Mouse (Mus musculus) midbrain, embryonic 14.5 days (tissue): Measurements from ENCODE around the gene Fam53a. TPM values are rescaled to one million over a fixed set of nuclear protein-coding genes. Genes with fewer than 3 reads are reported as not detected.

Experiments
- ATAC-seq: fragments of 200-750 bp; cut with Nextera tagmentation; 2 replicates; pipeline ENCODE4 v1.8.0; 2017; ENCODE audit warnings: moderate number of reproducible peaks, moderate library complexity; ENCODE audit not compliant: low FRiP score, low TSS enrichment
- DNase-seq: peaks from one replicate; pipeline ENCODE4 v3.0.0-alpha.2; 2015
- H3K27ac ChIP-seq: fragments of 300-500 bp; sonication (generic); replicated peaks from 2 replicates; pipeline ENCODE4 v1.5.1; 2014; ENCODE audit warnings: mild to moderate bottlenecking, low read depth, low read length, moderate library complexity
- H3K27me3 ChIP-seq: fragments of 300-500 bp; sonication (generic); 2 replicates; pipeline ENCODE4 v1.6.1; 2014; ENCODE audit warnings: low read length, control low read depth, mixed read lengths; ENCODE audit not compliant: control insufficient read depth, insufficient read depth
- H3K36me3 ChIP-seq: fragments of 300-500 bp; sonication (generic); 2 replicates; pipeline ENCODE4 v1.6.1; 2014; ENCODE audit warnings: low read length, control low read depth; ENCODE audit not compliant: control insufficient read depth, insufficient read depth
- H3K4me1 ChIP-seq: fragments of 300-500 bp; sonication (generic); 2 replicates; pipeline ENCODE4 v1.6.1; 2014; ENCODE audit warnings: mild to moderate bottlenecking, antibody characterized with exemption, low read length, control low read depth; ENCODE audit not compliant: control insufficient read depth, insufficient read depth
- H3K4me2 ChIP-seq: fragments of 300-500 bp; sonication (generic); 2 replicates; pipeline ENCODE4 v1.6.1; 2014; ENCODE audit warnings: mild to moderate bottlenecking, low read length, moderate library complexity
- H3K4me3 ChIP-seq: fragments of 300-500 bp; sonication (generic); replicated peaks from 2 replicates; pipeline ENCODE4 v1.5.1; 2014; ENCODE audit warnings: low read depth, low read length
- H3K9ac ChIP-seq: fragments of 300-500 bp; sonication (generic); replicated peaks from 2 replicates; pipeline ENCODE4 v1.6.1; 2014; ENCODE audit warnings: mild to moderate bottlenecking, low read length, moderate library complexity
- H3K9me3 ChIP-seq: fragments of 300-500 bp; sonication (generic); 2 replicates; pipeline ENCODE4 v1.6.1; 2016; ENCODE audit warnings: low read length, control low read depth, mixed read lengths; ENCODE audit not compliant: control insufficient read depth
- WGBS: fragments of 180-500 bp; shearing (Covaris S2); extraction: QIAGEN DNeasy Blood & Tissue Kit; methylation state at CpG from one replicate; pipeline ENCODE4 v1.1.7; 2014; 5-methylcytosine and 5-hydroxymethylcytosine counted together
- polyA plus RNA-seq: library from polyadenylated mRNA; unstranded; fragments of >200 nt; fragmentation: Nextera tagmentation; extraction: Ambion mirVana; gene quantifications from 2 replicates; pipeline ENCODE4 v1.2.1, GENCODE M21; 2014

Fam53a gene
- polyA plus RNA-seq, 1 experiment from 2014 or later = 35.4 TPM

DNA sequence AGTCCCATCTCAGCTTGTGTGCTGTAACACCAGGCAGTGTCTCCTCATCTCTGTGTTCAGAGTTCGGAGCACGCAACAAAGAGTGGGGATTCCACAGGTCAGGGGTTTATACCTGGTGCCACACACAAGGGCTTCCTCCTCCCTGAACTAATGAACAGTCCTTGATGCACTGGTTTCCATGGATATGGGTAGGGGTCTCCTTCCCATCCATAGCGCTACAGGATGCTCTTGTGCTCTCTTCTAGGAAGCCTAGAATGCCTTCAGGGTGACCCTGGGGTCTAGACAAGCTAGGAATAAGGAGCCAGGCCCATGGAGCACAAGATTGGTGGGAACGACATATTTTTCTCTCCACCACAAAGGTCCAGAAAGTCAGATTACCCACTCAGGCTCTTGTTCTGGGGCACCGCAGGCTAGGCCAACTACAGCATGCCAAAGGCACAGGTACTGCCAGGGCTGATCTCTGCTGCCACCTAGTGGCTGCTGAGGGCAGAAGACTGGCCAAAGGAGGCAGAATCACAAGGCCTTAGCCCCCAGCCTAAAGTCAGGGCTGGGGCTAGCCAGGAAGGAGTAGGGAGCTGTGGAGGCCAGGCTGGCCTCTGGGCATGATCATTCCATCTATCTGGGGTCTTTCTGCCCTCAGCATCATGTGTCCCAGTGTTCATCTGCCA is 40.1 kb downstream of the Fam53a start:
- ATAC-seq (peak; percentile 66; the same call in 1 of the 2 replicates), DNase-seq (peak; percentile 92)
- Histone ChIP-seq H3K4me2 (no peak overlapping the region), H3K4me1 (no peaks in the 10 kb centered on the region), H3K27ac (no peak overlapping the region), H3K9ac (0 out of 2 replicates have a peak overlapping the region, but pooled peaks have one; percentile 4), H3K4me3 (no peak overlapping the region), H3K9me3 (no peaks in the 10 kb centered on the region), H3K36me3 (no peaks in the 10 kb centered on the region), H3K27me3 (no peaks in the 10 kb centered on the region)
- WGBS = 66% methylated on average over 5 of the region's 5 CpGs

DNA sequence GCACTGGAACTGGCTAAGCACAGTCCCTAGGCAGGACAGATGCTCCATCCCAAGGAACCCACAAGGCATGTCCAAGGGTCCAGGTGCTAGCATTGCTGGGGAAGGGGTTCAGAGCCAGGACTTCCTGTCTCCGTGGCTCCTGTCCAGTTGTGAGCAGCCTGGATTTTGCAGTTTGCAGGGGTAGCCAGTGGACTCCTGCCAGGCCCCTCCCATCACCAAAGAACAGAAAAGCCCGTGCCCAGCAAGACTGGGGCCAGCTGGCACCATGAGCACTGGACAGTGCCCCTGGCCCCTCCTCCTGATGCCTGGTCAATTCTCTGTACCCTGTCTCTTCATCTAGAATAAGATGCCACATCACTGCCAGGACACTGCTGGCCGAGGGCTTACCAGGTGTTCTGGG is 41.4 kb downstream of the Fam53a start:
- 87% methylated on average over 3 of the region's 3 CpGs for WGBS

DNA sequence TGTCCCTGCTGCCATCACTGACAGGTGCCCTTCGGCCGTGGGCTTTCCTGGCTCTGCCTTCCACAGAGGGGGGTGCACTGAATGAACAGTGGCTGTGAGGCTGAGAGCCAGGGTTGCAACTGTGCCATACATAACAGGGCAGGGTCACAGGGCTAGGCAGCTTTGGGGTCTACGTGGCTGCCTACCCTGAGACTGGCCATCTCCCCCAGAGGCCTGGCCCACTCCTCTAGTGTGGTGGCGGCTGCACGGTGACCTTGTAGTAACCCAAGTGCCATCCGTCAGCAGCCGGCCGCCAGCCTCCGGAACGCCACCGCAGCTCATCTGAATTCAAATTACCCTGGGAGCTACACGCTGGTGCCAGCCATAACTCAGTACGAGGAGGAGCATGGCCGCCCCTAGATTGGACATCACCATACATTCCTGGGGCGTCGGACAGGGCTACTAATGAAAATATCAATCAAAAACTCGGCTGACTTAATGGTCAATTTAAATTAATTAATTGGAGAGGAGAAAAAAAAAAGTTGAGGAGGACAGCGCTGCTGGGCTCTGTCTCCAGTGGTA is 41.9 kb downstream of the Fam53a start:
- H3K9me3 ChIP-seq = no peaks in the 10 kb centered on the region
- H3K27ac ChIP-seq = no peak overlapping the region
- no peaks in the 10 kb centered on the region for H3K36me3 ChIP-seq
- 77% methylated on average over 18 of the region's 18 CpGs for WGBS
- H3K4me3 ChIP-seq = no peak overlapping the region
- H3K4me2 ChIP-seq = no peak overlapping the region
- DNase-seq (no peak), ATAC-seq (no peak)
- no peaks in the 10 kb centered on the region for H3K27me3 ChIP-seq
- no peaks in the 10 kb centered on the region for H3K4me1 ChIP-seq
- H3K9ac ChIP-seq = no peak overlapping the region

More for the DNA sequence above, 41.4 kb downstream of the Fam53a start:
- DNase-seq = no peak
- Histone ChIP-seq H3K9me3 (no peaks in the 10 kb centered on the region), H3K4me1 (no peaks in the 10 kb centered on the region), H3K27ac (no peak overlapping the region), H3K4me2 (no peak overlapping the region), H3K36me3 (no peaks in the 10 kb centered on the region), H3K4me3 (no peak overlapping the region), H3K27me3 (no peaks in the 10 kb centered on the region), H3K9ac (no peak overlapping the region)
- ATAC-seq = no peak

DNA sequence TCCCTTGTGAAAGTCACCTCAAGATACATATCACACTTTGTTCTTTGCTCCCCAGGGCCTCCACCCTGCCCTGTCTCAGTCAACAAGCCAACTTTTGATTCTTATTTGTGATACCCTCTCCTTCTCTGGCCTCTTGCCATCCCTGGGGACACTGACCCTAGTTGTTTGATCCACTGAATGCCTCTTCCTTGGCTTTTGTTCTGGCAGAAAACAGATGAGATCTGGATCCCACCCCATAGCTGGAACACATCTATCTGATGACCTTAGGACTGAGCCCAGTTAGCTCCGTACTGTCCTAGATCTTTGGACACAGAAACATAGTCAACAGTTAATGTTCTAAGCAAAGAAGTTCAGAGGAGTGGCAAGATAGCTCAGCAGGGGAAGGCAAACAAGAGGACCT is 49.1 kb downstream of the Fam53a start:
- Histone ChIP-seq H3K9me3 (no peaks in the 10 kb centered on the region), H3K4me3 (no peak overlapping the region), H3K4me1 (no peaks in the 10 kb centered on the region), H3K36me3 (no peaks in the 10 kb centered on the region), H3K27ac (no peak overlapping the region), H3K4me2 (no peak overlapping the region), H3K9ac (no peak overlapping the region), H3K27me3 (no peaks in the 10 kb centered on the region)
- WGBS = 85% methylated on average over 1 of the region's 1 CpGs
- DNase-seq (no peak), ATAC-seq (no peak)

DNA sequence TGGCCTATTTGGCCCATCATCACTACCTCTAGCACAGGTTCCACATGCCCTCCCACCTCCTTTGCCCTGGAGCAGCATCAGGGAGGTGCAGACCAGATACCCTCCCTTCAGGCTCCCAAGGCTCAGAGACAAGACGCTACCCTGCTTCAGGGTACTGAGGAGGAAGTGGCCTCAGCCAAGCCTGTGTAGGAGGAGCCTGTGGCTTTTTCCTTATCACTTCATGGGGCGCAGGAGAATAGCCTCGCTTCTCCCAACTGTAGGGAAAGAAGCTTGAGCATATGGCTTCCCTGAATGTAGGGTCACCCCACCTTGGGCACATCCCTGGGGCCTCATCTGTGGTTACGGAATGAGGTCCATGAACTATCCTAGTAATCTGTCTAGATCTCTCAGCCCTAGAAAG is 55.2 kb downstream of the Fam53a start:
- Histone ChIP-seq H3K36me3 (no peaks in the 10 kb centered on the region), H3K9me3 (no peaks in the 10 kb centered on the region), H3K4me1 (no peaks in the 10 kb centered on the region), H3K27ac (no peak overlapping the region), H3K4me3 (no peak overlapping the region), H3K9ac (no peak overlapping the region), H3K27me3 (no peaks in the 10 kb centered on the region), H3K4me2 (no peak overlapping the region)
- no peak for ATAC-seq
- DNase-seq = no peak
- WGBS = 90% methylated on average over 4 of the region's 4 CpGs

DNA sequence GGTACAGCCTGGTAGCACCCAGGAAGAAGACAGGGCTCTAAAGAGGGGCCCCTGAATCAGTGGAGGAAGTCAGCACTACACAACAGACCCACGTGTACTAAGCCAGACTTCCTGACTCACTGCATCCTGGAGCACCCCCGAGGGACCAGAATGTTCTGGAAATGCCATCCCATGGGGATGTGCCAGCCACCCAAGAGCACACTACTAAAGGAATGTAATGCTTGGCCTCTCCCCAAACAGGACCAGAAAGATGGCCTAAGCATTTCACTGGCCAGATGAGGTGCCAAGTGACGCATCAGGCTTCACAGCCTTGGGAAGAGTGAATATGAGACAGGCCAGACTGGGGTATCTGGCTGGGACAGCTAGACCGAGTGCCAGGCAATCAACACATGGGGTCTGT is 63.5 kb downstream of the Fam53a start:
- no peaks in the 10 kb centered on the region for H3K4me1 ChIP-seq
- no peaks in the 10 kb centered on the region for H3K9me3 ChIP-seq
- no peak overlapping the region for H3K4me3 ChIP-seq
- no peak overlapping the region for H3K4me2 ChIP-seq
- no peaks in the 10 kb centered on the region for H3K36me3 ChIP-seq
- DNase-seq (no peak), ATAC-seq (no peak)
- H3K27ac ChIP-seq = no peak overlapping the region
- no peak overlapping the region for H3K9ac ChIP-seq
- no peaks in the 10 kb centered on the region for H3K27me3 ChIP-seq
- WGBS = 90% methylated on average over 4 of the region's 4 CpGs

DNA sequence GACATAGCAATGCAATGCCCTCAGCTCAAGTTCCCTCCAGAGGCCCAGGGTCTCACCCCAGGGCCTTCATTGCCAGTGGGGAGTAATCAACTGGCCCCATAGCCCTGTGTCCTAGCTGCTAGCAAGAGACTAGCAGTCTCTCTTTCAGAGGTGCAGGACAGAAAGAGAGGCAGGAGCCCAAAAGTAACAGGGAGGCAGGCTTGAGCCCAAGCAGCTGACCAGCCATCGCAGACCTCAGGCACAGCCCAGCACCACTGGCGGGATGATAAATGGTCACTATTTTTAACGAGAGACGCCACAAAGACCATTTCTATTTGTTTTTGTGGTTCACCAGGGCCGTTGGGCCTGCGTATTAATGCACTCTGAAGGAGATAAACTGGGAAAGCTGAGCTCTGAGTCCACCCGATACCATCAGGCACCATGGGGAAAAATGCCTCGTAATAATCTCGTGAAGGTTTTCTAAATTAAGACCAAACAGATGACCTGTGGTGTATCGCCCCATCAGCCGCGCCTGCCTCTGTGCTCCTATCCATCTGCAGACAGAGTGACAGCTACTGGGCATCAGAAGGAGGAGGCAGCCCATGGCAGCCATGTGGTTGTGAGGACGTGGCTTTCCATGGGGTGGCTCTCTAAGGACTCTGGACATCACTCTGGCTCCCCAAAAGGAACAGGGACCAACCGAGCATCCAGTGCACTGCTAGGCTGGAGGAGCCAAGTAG is 73.0 kb downstream of the Fam53a start:
- 89% methylated on average over 14 of the region's 14 CpGs for WGBS
- Histone ChIP-seq H3K4me1 (no peaks in the 10 kb centered on the region), H3K9ac (no peak overlapping the region), H3K4me3 (no peak overlapping the region), H3K27me3 (no peaks in the 10 kb centered on the region), H3K36me3 (no peaks in the 10 kb centered on the region), H3K4me2 (no peak overlapping the region), H3K27ac (no peak overlapping the region), H3K9me3 (no peaks in the 10 kb centered on the region)
- no peak for ATAC-seq
- DNase-seq = no peak
